Mouse (Mus musculus): ENCODE measurements around the gene Stxbp1.
"Not testable (repeated sequence)": the region's sequence is repeated elsewhere in the genome, so short reads cannot be mapped to it uniquely, and the experiment has no call there.

Stxbp1 gene

DNA sequence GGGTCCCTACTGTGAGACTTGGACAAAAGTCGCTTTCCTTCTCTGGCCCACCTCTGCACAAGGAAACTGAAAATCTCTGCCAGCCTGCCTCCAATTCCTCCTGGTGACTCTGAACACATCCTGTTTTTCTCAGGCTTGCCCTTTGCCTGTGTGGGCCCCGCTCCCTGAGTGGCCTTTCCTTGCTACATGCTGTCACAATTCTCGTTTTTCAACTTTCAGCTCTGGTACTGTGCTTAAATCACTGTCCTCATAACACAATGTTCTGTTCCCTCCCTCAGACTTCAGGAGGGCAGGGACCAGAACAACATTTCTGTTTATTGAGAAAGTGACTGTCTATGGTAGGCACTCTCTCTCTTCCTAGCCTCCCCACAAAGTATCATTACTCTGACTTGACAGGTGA, 27.0 kb upstream of the Stxbp1 start:
- DNase-seq (ENCODE audit: low spot score): no peak

DNA sequence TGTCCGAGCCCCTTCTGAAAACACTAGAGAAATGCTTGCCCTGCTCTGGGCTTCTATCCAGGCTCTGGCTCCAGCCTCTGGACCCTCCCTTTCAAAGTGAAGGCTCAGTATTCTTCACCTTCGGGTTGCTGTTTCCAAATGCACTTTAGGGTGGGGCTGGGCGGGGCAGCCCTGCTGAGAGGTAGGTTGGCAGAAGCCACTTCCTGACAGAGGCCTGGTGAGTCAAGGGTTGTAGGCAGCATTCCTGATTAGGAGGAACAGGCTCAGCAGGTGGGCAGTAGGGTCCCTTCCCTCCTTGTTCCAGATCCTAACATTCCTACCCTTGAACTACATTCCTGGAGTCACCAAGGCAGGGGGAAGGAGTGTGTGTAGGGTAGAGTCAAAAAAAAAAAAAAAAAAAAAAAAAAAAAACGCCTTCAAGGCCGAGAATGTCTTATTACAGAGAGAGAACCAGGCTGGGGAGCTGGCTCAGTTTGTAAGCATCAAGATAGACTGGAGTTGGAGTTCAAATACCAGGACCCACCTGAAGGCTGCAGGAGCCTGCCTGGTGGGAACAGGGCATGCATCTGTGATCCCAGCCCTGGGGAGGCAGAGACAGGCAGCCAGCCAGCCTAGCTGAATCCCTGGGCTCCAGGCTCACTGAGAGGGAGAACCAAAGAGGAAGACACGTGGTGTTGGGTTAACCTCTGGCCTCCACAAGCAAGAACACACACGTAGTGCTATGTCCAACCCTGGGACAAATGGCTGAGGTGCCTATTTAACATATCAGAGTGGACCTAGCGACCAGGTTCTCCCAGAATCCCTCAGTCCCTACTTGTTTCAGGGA, 23.4 kb upstream of the Stxbp1 start:
- no peak for DNase-seq (ENCODE audit: low spot score)

DNA sequence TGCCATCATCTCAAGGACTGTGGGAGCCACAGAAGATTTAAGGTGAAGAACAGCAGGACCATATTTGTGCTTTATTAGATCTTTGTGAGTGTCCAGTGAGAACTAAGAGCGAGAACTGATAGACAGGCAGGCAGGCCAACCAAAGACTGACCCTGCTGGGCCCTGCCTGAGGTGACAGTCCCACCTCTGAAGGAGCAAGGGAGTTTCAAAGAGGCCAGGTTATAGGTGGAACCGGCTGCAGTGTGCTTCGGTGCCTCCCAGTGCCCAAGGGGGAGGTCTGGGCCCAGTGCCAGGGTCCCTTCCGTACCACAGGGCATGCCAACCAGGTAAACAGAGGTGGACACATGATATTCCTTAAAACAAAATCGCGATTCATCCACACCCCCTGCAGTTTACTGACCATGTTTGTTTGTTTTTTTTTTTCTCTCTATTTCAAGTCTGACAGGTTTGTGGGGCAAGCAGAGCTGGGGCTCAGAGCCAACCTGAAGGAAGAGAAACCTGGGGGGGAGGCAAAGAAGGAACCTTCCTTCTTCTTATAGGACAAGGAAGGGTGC, 22.8 kb upstream of the Stxbp1 start:
- no peak for DNase-seq (ENCODE audit: low spot score)

DNA sequence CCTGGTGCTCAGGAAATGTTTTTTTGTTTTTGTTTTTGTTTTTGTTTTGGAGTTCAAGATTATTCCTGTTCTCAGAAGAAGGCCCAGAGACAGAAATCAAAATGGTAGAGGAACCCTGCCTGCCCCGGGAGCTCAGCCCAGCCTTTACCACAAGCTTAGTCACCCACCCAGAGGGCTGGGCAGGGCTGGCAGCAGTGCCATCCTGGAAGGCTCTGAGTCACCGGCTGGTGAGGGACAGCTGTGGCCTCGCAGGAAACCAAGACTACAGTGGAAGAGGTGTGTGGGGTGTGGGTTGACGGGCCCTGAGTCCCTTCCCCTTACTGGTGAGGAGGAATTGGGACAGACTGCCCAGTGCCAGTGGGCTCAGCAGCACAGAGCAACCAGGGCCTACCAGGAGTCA, 20.3 kb upstream of the Stxbp1 start:
- no peak for DNase-seq (ENCODE audit: low spot score)

DNA sequence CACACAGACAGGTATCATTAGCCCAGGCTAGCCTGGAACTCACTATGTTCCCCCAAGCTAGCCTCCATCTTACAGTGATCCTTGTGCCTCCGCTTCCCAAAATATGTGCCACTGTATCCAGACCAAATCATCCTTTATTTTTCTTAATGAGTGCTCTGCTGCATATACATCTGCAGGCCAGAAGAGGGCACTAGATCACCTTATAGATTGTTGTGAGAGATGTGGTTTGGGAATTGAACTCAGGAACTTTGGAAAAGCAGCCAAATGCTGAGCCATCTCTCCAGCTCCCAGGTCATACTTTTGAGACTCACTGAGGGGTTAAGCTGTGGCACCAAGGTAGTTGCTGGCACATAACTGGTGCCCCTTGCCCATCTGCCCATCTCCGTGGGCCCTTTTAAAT, 17.7 kb upstream of the Stxbp1 start:
- DNase-seq (ENCODE audit: low spot score): no peak

DNA sequence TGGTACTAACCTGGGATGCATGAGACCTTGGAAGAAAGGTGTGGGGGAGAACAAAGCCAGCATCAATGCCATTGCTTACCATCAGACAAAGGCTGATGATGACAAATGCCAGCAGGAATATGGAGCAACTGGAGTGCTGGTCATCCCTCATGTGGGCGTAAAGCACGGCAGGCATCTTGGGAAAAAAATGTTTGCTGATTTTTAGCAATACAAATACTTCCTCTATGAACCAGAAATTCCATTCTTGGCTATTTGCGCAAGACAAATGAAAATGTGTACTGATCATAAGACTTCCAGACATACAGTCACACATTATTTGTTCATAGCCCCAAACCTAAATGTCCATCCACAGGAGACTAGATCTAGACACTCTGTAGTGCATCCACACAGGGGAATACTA, 16.3 kb upstream of the Stxbp1 start:
- DNase-seq (ENCODE audit: low spot score): no peak

DNA sequence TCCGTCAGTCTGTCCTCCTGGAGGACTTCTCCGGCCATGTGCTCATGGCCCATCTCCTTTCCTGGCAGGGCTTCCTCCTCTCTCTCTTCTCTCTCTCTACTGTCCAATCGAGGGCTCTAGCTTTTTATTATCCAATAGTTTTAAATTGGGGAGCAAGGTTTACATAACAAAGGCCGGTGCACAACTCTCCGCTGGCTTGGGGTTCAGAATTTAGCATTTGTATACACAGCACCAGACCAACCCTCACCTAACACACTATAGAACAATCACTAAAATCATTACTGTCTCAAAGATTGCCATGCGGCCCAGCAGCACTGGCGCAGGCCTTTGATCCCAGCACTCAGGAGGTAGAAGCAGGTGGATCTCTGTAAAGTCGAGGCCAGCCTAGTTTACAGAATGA, 13.8 kb upstream of the Stxbp1 start:
- DNase-seq (ENCODE audit: low spot score): no peak

DNA sequence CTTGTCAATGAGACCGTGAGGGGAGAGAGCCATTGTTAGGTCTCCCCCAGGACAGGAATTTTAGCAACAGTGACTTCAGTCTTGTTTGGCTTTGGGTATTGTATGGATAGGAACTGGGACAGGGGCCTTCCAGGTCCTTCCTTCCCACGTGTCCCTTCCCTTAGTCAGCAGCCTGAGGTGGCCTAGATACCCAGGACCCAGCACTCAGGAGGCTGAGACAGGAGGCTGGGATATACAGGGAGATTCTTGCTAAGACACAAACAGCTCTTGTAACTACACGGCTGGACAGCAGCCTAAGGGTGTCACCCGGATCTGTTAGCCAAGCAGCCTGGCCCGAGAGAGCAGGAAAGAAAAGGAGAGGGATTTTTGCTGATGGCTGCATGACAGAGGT, 12.6 kb upstream of the Stxbp1 start:
- no peak for DNase-seq (ENCODE audit: low spot score)

DNA sequence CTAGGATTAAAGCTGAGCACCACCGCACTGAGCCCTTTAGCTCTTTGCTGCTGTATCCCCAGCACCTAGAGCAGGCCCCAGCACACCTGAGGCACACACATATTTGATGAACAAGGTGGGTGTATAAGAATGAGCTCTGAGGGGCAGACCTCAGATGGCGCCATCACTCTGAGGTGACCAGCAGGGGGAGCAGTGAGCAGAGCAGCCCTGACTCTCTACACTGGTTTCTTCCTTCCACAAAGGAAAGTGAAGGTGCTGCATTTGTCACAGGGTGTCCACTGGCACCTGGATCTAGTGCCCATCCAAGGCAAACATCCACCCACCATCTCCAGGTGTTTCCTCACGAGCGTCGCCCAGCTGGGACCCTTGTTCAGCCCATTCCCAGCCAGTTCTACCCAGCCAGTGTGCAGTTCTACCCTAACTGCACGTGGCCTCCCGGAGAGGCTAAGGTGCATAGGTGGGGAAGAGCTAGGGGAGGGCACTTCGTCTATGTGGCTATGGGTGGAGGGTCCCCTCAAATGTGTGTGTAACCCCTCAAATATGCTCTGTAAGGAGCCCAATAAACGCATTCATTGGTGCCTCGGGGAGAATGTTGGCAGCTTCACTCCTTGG, 12.1 kb upstream of the Stxbp1 start:
- DNase-seq (ENCODE audit: low spot score): no peak

DNA sequence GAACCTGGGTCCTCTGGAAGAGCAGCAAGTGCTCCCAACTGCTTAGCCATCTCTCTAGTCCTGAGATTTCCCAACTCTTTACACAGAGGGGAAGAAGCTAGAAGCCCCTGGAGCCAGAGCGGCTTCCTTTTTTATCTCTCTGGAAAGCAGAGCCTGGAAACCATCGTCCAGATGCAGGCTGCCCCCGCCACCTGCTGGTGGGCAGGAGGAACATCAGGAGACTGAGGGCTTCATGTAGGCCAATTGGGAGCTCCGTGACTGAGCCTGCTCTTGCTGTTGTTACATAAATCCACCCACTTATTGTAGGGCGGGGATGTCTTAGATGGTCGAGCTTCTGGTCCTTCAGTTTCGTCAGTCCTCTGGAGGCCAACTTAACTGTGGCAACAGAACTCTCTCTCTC, 10.5 kb upstream of the Stxbp1 start:
- DNase-seq (ENCODE audit: low spot score): no peak

DNA sequence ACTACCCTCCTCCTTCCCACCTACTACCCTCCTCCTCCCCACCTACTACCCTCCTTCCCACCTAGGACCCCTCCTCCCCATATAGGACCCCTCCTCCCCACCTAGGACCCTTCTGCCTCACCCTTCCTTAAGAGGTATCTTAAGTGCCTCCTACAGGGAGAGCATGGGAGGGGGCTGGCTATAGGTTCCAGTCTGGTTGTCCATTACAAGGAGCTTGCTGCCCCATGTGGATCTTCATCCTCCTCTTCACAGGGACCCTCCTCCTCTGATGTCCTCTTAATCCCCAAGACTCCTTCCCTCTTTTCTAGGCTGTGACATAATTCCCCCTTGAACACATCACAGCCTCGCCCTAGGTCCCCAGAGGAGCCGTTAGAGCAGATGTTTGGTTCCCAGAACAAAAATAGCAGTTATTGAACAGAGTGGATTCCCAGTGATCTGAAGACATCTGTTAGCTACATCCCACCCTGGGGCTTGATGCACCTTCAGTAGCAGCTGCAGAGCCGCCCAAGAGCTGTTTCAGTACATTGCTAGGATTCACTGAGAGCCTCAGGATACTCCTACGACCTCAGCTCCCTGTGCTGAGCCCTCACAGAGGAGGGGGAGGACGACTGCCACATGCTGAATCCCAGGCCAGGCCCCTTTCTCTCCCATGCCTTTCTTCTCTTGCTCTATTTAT, 8.9 kb upstream of the Stxbp1 start:
- no peak for DNase-seq (ENCODE audit: low spot score)

DNA sequence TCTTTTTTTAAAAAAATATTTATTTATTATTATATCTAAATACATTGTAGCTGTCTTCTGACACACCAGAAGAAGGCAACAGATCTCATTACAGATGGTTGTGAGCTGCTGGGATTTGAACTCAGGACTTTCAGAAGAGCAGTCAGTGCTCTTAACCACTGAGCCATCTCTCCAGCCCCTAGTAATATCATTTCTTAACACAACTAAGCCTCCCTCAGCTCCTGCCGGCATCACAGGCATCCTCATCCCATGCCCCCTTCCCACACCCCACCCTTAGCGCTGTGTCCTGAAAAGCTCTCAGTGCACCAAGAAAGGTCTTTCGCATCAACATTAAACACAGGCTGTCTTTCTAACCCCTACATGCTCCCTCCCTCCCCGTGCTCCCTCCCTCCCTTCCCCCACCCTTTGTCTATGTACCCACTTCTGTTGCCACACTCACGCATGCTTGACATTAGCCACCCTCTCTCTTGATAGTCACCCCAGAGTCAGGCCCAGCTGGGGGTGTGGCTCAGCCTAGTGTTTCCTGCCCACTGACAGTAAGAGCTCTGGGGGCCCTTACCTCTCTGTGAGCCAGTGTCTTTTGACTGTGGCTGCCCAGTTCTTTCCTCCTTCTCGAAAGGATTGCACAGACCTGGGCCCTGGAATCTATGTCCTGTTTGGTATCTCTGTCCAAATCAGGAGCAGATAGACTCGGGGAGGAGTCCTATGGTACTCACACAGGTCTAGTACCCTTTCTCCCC, 8.2 kb upstream of the Stxbp1 start:
- DNase-seq (ENCODE audit: low spot score): no peak

DNA sequence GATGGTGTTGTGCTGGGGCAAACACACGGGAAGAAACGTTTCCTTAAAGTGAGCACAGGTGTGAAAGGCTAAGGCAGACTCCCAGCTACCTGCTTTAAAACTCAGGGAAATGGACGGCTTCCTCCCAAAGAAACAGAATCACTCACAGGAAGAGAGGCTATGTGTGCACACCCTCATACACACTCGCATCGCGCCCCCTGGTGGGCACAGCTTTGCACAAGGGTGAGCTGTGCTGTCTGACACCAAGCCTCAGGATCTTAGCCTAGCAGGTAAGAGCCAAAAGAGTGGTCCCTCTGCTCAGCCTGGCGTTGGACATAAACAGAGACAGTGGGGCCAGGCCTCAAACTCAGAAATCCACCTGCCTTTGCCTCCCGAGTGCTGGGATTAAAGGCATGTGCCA, 7.2 kb upstream of the Stxbp1 start:
- peak; percentile 82 for DNase-seq (ENCODE audit: low spot score)

DNA sequence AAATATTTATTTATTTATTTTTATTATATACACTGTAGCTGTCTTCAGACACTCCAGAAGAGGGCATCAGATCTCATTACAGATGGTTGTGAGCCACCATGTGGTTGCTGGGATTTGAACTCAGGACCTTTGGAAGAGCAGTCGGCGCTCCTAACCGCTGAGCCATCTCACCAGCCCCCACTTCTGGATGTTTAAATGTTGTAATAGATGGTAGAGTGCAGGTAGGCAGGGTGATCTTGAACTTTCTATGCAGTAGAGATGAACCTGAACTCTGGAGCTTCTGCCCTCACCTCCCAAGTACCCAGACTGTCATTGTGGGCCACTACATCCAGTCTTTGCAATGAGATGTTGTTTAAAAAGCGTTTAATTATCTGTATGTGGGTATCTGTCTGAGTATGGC, 6.7 kb upstream of the Stxbp1 start:
- DNase-seq (ENCODE audit: low spot score): not testable (repeated sequence)

DNA sequence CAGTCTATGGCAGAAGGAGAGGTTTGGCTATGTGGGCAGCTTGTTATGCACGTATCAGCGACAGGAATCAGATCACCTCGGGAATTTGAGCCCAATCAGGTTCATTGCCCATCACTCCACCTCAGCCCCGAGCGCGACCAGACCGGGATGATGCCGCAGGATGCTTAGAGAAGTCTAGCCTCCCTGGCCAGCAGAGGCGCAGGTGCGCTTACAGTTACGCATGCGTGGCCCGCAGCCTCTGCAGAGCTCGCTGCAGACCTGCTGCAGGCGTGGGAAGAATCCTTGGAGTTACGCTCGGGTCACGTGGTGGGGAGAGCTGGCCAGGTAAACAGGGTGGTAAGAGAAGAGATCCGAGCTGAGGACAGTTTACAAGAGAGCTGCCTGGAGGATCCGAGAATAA, 5.1 kb upstream of the Stxbp1 start:
- DNase-seq (ENCODE audit: low spot score): no peak

DNA sequence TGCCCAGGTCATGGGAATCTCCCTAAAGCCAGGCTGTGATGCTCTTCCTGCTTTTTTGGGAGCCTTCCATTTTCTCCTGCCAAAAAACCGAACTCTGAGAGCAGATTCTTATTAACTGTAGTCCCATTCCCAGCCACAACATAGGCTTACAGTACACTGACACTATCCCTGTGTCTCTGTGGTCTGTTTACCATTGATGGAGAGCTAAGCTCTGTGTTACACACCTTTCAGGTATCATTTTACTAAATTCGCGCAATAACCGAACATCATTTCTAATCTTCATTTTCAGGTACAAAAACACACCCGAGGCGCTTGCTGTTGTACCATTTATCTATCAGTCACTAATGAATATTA, 400 bp upstream of the Stxbp1 start:
- DNase-seq (ENCODE audit: low spot score): no peak

DNA sequence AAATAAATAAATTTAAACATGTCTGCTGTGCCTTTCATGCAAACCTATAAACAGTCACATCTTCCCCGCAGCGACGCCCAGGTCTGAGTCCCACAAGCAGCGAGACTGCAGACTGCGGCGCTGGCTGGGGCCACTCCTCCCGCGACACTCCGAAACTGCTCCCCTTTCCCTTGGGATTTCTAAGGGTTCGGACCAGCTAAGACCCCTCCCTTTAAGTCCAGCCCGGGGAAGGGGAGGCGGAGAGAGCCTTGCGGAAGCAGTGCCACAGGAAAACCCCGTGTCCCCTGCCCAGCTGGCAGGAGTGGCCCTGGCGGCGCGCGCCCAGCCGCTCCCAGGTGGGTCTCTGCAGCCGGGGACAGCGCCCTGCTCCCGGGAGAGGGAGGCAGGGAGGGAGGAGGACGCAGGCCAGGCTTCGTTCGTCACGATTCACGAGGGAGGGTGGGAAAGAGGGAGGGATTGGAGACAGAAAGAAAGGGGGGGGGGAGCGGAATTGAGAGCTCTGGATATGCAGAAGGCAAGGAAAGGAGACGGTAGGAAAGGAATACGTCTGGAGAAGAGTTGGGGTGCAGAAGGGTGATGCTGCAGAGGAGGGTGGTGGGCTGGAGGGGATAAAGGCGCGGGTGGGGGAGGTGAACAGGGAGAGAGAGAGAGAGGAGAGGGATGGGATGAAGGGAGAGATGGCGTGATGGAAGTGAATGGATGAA, 792 bp downstream of the Stxbp1 start:
- no peak for DNase-seq (ENCODE audit: low spot score)

DNA sequence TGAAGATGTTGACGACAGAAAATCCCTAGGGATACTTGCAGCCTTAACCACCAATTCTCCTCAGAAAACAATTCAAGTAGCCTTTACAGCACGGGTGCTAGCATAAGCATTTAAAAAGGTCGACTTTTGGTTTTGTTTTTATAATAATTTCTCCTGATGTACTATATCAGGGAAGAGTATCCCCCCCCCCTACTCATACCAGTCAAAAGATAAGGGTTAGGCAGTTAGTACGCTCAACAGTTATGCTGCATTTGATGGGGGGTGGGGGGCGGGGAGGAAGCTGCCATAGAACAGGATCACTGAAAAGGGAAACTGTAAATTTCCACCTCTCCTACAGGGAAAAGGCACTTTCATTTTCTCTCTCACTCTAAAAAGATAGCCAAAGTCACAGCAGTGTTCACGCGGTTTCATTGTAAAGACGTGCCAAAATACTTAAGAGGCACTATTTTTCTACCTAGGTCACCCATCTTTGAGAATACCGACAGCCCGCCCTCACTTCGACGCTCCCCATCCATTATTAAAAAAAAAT, 1.4 kb downstream of the Stxbp1 start:
- DNase-seq (ENCODE audit: low spot score): no peak

DNA sequence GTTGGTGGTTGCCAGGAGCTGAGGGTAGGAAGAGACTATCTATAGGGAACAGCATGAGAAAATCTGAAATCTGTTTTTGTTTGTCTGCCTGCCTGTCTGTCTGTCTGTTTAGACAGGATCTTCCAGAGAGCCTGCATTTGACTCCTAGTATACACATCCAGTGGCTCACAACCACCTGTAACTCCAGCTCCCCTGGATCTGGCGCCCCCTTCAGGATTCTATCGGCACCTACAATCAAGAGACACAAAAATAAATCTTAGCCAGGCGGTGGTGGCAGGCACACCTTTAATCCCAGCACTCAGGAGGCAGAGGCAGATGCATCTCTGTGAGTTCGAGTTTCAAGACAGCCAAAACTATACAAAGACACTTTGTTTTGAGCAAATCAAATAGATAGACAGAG, 4.5 kb downstream of the Stxbp1 start:
- DNase-seq (ENCODE audit: low spot score): no peak

DNA sequence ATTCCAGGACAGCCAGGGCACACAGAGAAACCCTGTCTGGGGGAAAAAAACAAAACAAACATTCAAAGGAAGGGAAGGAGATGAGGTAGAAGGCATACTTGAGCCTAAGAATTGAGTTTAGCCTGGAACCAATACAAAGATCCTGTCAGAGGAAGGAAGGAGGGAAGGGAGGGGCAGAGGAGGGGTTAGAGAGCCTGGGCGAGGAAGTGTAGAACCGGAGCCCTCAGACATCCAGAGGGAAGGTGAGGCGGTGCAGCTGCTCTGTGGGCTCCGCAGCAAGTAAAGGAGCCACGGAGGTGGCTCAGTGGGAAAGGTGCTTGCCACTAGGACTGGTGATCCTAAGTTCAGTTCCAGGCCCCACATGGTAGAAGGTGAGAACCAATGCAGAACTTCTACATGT, 5.9 kb downstream of the Stxbp1 start:
- no peak for DNase-seq (ENCODE audit: low spot score)

DNA sequence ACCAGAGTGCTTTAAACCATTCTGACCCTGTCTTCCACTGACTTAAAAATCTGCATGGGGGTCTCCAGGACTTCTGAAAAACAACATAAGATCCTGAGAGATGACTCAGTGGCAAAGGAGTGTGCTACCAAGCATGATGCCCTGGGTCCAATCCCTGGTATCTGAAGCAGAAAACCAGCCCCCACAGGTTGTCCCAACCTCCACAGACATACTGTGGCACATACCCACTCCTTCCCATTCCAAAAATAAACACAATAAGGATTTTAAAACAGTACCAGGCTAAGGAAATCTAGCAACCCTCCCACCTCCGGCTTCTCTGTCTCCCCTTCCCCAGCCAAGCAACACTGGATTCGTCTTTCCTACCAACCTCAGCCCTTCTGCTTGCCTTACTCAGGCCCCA, 7.8 kb downstream of the Stxbp1 start:
- DNase-seq (ENCODE audit: low spot score): no peak

Data from layer of hippocampus, adult 9-10 months (tissue).